Mouse (Mus musculus): ENCODE measurements around the gene Rnase13. TPM values are rescaled to one million over a fixed set of nuclear protein-coding genes. Genes with fewer than 3 reads are reported as not detected.

The Rnase13 gene
- polyA plus RNA-seq, 1 experiment from 2014 or later = not detected

Other genes with a start within 250 kb of the Rnase13 start
- gene Gm17079, start 227.3 kb downstream of the Rnase13 start, polyA plus RNA-seq (2015; fragmentation: Nextera tagmentation; extraction: Ambion mirVana) = not detected in 2 replicates
- not detected in 2 replicates for gene Gm5800, start 205.6 kb downstream of the Rnase13 start, polyA plus RNA-seq (2015; fragmentation: Nextera tagmentation; extraction: Ambion mirVana)
- gene Ang4, start 149.2 kb downstream of the Rnase13 start, polyA plus RNA-seq (2015; fragmentation: Nextera tagmentation; extraction: Ambion mirVana) = not detected in 2 replicates
- not detected in 2 replicates for gene AY358078, start 122.7 kb downstream of the Rnase13 start, polyA plus RNA-seq (2015; fragmentation: Nextera tagmentation; extraction: Ambion mirVana)
- not detected in 2 replicates for gene Ear6, start 69.1 kb downstream of the Rnase13 start, polyA plus RNA-seq (2015; fragmentation: Nextera tagmentation; extraction: Ambion mirVana)
- gene Mettl17, start 37.9 kb downstream of the Rnase13 start, polyA plus RNA-seq (2015; fragmentation: Nextera tagmentation; extraction: Ambion mirVana) = 51.3 and 54.2 TPM in 2 replicates
- gene Slc39a2, start 29.9 kb downstream of the Rnase13 start, polyA plus RNA-seq (2015; fragmentation: Nextera tagmentation; extraction: Ambion mirVana) = 3.5 and 3.7 TPM in 2 replicates
- gene Ndrg2, start 8.6 kb downstream of the Rnase13 start, polyA plus RNA-seq (2015; fragmentation: Nextera tagmentation; extraction: Ambion mirVana) = 55.2 and 72.4 TPM in 2 replicates
- not detected in 2 replicates for gene Tppp2, start 4.3 kb downstream of the Rnase13 start, polyA plus RNA-seq (2015; fragmentation: Nextera tagmentation; extraction: Ambion mirVana)
- gene Arhgef40, start 61.9 kb upstream of the Rnase13 start, polyA plus RNA-seq (2015; fragmentation: Nextera tagmentation; extraction: Ambion mirVana) = 165 and 167 TPM in 2 replicates
- 0.44 and 1.1 TPM in 2 replicates for gene Tmem253, start 92.9 kb upstream of the Rnase13 start, polyA plus RNA-seq (2015; fragmentation: Nextera tagmentation; extraction: Ambion mirVana)
- gene Zfp219, start 98.0 kb upstream of the Rnase13 start, polyA plus RNA-seq (2015; fragmentation: Nextera tagmentation; extraction: Ambion mirVana) = 31.1 and 36.0 TPM in 2 replicates
- gene Olfr221, start 119.7 kb upstream of the Rnase13 start, polyA plus RNA-seq (2015; fragmentation: Nextera tagmentation; extraction: Ambion mirVana) = not detected in 2 replicates
- gene Hnrnpc, start 181.3 kb upstream of the Rnase13 start, polyA plus RNA-seq (2015; fragmentation: Nextera tagmentation; extraction: Ambion mirVana) = 755 and 841 TPM in 2 replicates
- 71.6 and 81.6 TPM in 2 replicates for gene Rpgrip1, start 187.9 kb upstream of the Rnase13 start, polyA plus RNA-seq (2015; fragmentation: Nextera tagmentation; extraction: Ambion mirVana)

Data from embryonic facial prominence, embryonic 13.5 days (tissue).